Mouse (Mus musculus) hematopoietic stem cell, adult 5-6 weeks (primary cell): ENCODE measurements around the gene Arid1b. TPM values are rescaled to one million over a fixed set of nuclear protein-coding genes. Genes with fewer than 3 reads are reported as not detected.

ENCODE experiments used
- ATAC-seq, 2 experiments: fragments of 125-278 bp in 1 of 2; replicated peaks in 1 of 2; 2 replicates each; pipeline ENCODE4 v1.8.0; 2016 to 2017; ENCODE audit warnings: inconsistent platforms in 2 of 2, mild to moderate bottlenecking in 2 of 2, moderate number of reproducible peaks in 2 of 2, low read depth in 1 of 2, moderate TSS enrichment in 1 of 2; ENCODE audit not compliant: low FRiP score in 2 of 2, poor library complexity in 2 of 2, severe bottlenecking in 2 of 2, insufficient read depth in 1 of 2, low TSS enrichment in 1 of 2
- total RNA-seq: library from RNA; stranded (forward); fragments of 172-1452, 232-1000 nt; gene quantifications from 2 replicates; pipeline ENCODE4 v1.2.3, GENCODE M21; 2017

Gene Arid1b
- total RNA-seq, 1 experiment from 2014 or later: 41.0 TPM

- ATAC-seq: no peak
Observed at GRCm38 (mm10) chr17:5008761-5009160, 14.6 kb downstream of the Arid1b start.

- no peak for ATAC-seq
Observed at GRCm38 (mm10) chr17:5009526-5010260, 15.6 kb downstream of the Arid1b start.

- ATAC-seq: no peak
Observed at GRCm38 (mm10) chr17:5010781-5011180, 16.6 kb downstream of the Arid1b start.

GRCm38 (mm10) chr17:5012091-5012490 is 18.0 kb downstream of the Arid1b start:
- ATAC-seq: no peak

- no peak for ATAC-seq
Observed at GRCm38 (mm10) chr17:5012517-5012916, 18.4 kb downstream of the Arid1b start.

- ATAC-seq: no peak
Observed at GRCm38 (mm10) chr17:5014327-5014957, 20.3 kb downstream of the Arid1b start.

GRCm38 (mm10) chr17:5016404-5016803 is 22.3 kb downstream of the Arid1b start:
- no peak for ATAC-seq

GRCm38 (mm10) chr17:5017065-5017464 is 22.9 kb downstream of the Arid1b start:
- no peak for ATAC-seq

GRCm38 (mm10) chr17:5021303-5022003 is 27.3 kb downstream of the Arid1b start:
- 0 out of 4 replicates have a peak, but pooled peaks of 1 of the 2 experiments have one; percentile 40 for ATAC-seq

GRCm38 (mm10) chr17:5022019-5022544 is 27.9 kb downstream of the Arid1b start:
- ATAC-seq: no peak

- no peak for ATAC-seq
Observed at GRCm38 (mm10) chr17:5023745-5024144, 29.6 kb downstream of the Arid1b start.

- no peak for ATAC-seq
Observed at GRCm38 (mm10) chr17:5025400-5025799, 31.3 kb downstream of the Arid1b start.

GRCm38 (mm10) chr17:5026578-5026977 is 32.4 kb downstream of the Arid1b start:
- ATAC-seq: no peak

GRCm38 (mm10) chr17:5029148-5029547 is 35.0 kb downstream of the Arid1b start:
- no peak for ATAC-seq

GRCm38 (mm10) chr17:5030290-5030689 is 36.2 kb downstream of the Arid1b start:
- ATAC-seq: no peak

GRCm38 (mm10) chr17:5033346-5033745 is 39.2 kb downstream of the Arid1b start:
- ATAC-seq: no peak

GRCm38 (mm10) chr17:5034201-5034600 is 40.1 kb downstream of the Arid1b start:
- ATAC-seq: peak in 1 of 2 experiments; percentile 42; a peak in 2 of 4 replicates
